Mouse (Mus musculus) limb, embryonic 14.5 days (tissue): ENCODE measurements around the gene Osbp2. TPM values are rescaled to one million over a fixed set of nuclear protein-coding genes. Genes with fewer than 3 reads are reported as not detected.

Experiments used
- ATAC-seq: fragments of 200-750 bp; cut with Nextera tagmentation; 2 replicates; pipeline ENCODE4 v1.8.0; 2017; ENCODE audit warnings: low read depth, moderate number of reproducible peaks, moderate TSS enrichment; ENCODE audit not compliant: low FRiP score
- DNase-seq: peaks from one replicate; pipeline ENCODE4 v3.0.0-alpha.2; 2015; ENCODE audit warnings: low spot score
- H3K27ac ChIP-seq: fragments of 300-500 bp; sonication (generic); replicated peaks from 2 replicates; pipeline ENCODE4 v1.5.1; 2014; ENCODE audit warnings: low read depth, mild to moderate bottlenecking, low read length, moderate library complexity, mixed read lengths
- H3K27me3 ChIP-seq: fragments of 300-500 bp; sonication (generic); 2 replicates; pipeline ENCODE4 v1.6.1; 2014; ENCODE audit warnings: low read length, mixed read lengths; ENCODE audit not compliant: control insufficient read depth, insufficient read depth
- H3K36me3 ChIP-seq: fragments of 300-500 bp; sonication (generic); 2 replicates; pipeline ENCODE4 v1.6.1; 2014; ENCODE audit warnings: mild to moderate bottlenecking, low read length, moderate library complexity, mixed read lengths; ENCODE audit not compliant: control insufficient read depth, insufficient read depth
- H3K4me1 ChIP-seq: fragments of 300-500 bp; sonication (generic); 2 replicates; pipeline ENCODE4 v1.6.1; 2014; ENCODE audit warnings: antibody characterized with exemption, low read length, mixed read lengths; ENCODE audit not compliant: control insufficient read depth, insufficient read depth
- H3K4me2 ChIP-seq: fragments of 300-500 bp; sonication (generic); replicated peaks from 2 replicates; pipeline ENCODE4 v1.6.1; 2014; ENCODE audit warnings: low read depth, mild to moderate bottlenecking, low read length, moderate library complexity; ENCODE audit not compliant: severe bottlenecking
- H3K4me3 ChIP-seq: fragments of 300-500 bp; sonication (generic); replicated peaks from 2 replicates; pipeline ENCODE4 v1.5.1; 2014; ENCODE audit warnings: low read length
- H3K9ac ChIP-seq: fragments of 300-500 bp; sonication (generic); 2 replicates; pipeline ENCODE4 v1.6.1; 2014; ENCODE audit warnings: mild to moderate bottlenecking, low read depth, low read length, moderate library complexity; ENCODE audit not compliant: severe bottlenecking
- H3K9me3 ChIP-seq: fragments of 300-500 bp; sonication (generic); 2 replicates; pipeline ENCODE4 v1.6.1; 2016; ENCODE audit warnings: low read length; ENCODE audit not compliant: control insufficient read depth
- POLR2A ChIP-seq: fragments of 200-500 bp; IDR thresholded peaks from 2 replicates; pipeline ENCODE4 v1.8.0; 2012; ENCODE audit warnings: inconsistent platforms, mild to moderate bottlenecking, moderate library complexity, borderline replicate concordance; ENCODE audit not compliant: insufficient read depth, insufficient read length; ENCODE audit errors: extremely low read depth
- WGBS: fragments of 180-500 bp; shearing (Covaris S2); extraction: QIAGEN DNeasy Blood & Tissue Kit; methylation state at CpG from one replicate; pipeline ENCODE4 v1.1.7; 2014; 5-methylcytosine and 5-hydroxymethylcytosine counted together
- polyA plus RNA-seq, 2 experiments: library from polyadenylated mRNA; depleted of rRNA in 1 of 2; stranded (reverse) in 1 of 2; unstranded in 1 of 2; fragments of >200 nt; fragmentation: Nextera tagmentation in 1 of 2; extraction: Ambion mirVana in 1 of 2; gene quantifications; 2 replicates each; pipeline versions ENCODE4 v1.2.1 to v1.2.3; 2012 to 2014

Osbp2 gene
- polyA plus RNA-seq, 2 experiments: 0.77 to 1.5 TPM

DNA sequence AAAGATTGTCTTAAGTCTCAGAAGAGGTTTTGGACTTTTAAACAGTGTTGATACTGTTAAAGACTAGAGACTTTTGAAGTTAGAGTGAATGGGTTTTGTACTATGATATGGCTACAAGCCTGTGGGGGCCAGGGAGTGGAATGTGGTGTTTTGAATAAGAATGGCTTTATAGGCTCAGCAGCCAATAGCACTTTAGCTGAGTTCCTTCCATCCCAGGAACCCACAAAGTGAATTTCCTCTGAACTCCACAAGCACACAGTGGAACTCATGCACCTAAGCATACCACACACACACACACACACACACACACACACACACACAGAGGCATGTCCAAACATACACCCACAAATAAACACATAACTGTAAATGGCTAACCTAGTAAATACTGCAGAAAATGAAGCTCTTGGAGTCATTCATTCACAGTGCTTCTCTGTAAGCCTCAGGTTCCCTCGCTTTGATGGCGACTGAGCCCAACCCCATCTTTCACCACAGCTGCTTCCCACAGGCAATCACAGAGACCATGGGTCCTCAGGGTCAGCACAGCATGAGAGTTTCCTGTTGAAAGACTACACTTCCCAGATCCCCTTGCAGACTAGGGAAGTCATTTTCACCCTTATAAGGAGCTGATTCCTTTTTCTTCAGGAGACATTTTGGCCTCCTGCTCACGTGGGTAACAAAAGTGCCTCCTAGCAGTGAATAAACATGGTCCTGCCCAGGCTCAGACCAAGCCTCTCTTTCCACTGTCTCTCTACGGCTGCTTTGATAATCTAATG is 45.5 kb downstream of the Osbp2 start:
- DNase-seq: no peak
- Histone ChIP-seq H3K4me2 (no peak overlapping the region), H3K4me1 (0 out of 2 replicates have a peak, but pooled peaks cover 4% of the 10 kb centered on the region), H3K4me3 (no peak overlapping the region), H3K27me3 (no peaks in the 10 kb centered on the region), H3K9me3 (no peaks in the 10 kb centered on the region), H3K36me3 (no peaks in the 10 kb centered on the region), H3K9ac (no peak overlapping the region), H3K27ac (no peak overlapping the region)
- peak; percentile 67 for ATAC-seq
- 25% methylated on average over 4 of the region's 4 CpGs for WGBS
- TF ChIP-seq POLR2A: no peak

DNA sequence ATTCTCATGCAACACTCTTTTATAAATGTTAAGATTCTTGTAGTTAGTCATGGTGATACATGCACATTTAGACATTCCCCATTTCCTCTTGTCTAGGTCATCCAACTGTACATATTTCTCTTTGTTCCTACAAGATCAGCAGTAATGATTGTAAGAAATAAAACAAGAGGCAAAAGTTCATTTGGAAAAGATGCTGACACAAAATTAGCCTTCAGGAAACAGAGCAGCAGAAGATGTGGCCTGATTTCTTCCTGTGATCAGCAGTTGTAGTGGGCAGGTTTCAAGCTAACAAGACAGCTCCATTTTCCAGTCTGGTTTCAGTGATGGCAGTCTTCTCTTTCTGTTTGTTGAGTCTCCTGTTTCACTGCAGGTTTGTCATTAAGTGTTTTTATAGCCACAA is 47.8 kb downstream of the Osbp2 start:
- Histone ChIP-seq H3K27me3 (no peaks in the 10 kb centered on the region), H3K4me1 (no peaks in the 10 kb centered on the region), H3K4me3 (no peak overlapping the region), H3K27ac (no peak overlapping the region), H3K4me2 (no peak overlapping the region), H3K9me3 (no peaks in the 10 kb centered on the region), H3K9ac (no peak overlapping the region), H3K36me3 (no peaks in the 10 kb centered on the region)
- no peak for TF ChIP-seq POLR2A
- DNase-seq: no peak
- ATAC-seq: no peak

DNA sequence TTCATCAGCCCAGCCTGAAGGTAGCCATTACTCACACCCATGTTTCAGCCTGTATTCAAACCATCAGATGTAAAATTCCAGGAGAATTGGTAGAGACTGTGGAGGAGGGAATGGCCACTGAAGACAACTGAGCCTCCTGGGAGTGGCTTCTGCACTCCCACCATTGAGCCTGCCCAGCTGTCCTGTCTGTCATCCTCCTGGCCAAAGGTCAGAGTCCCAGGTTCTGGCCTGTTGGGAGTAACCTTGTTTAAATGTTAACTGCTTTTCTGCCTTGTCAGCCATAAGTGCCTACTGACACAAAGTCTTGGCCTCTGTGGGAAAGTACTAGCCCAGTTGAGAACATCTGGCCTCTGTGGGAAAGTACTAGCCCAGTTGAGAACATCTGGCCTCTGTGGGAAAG is 50.4 kb downstream of the Osbp2 start:
- TF ChIP-seq POLR2A: no peak
- H3K27me3 ChIP-seq: no peaks in the 10 kb centered on the region
- no peak for ATAC-seq

DNA sequence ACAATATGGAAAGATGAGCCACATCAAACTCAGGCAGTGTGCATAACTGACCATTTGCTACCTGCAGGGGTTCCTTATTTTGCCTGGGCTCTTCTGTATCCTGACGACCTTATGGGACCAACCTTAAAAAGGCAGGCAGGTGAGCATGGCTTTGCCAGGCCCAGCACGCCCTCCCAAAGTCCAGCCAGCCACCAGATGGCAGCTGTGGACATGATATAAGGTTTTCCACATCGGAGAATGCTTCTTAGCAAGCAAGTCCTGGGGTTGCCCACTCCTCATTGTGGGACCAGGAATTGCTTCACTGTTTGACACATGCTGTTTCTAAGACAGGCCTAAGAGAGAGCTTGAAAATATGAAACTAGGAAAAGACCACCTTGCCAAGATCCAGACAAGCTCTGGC is 55.5 kb downstream of the Osbp2 start:
- no peaks in the 10 kb centered on the region for H3K27me3 ChIP-seq
- H3K4me3 ChIP-seq: no peak overlapping the region
- ATAC-seq: no peak
- no peaks in the 10 kb centered on the region for H3K9me3 ChIP-seq
- no peak overlapping the region for H3K4me2 ChIP-seq
- H3K9ac ChIP-seq: no peak overlapping the region
- H3K27ac ChIP-seq: no peak overlapping the region
- no peaks in the 10 kb centered on the region for H3K4me1 ChIP-seq
- 21% methylated on average over 3 of the region's 3 CpGs for WGBS
- no peaks in the 10 kb centered on the region for H3K36me3 ChIP-seq
- TF ChIP-seq POLR2A: no peak
- DNase-seq: no peak

More for the DNA sequence above, 50.4 kb downstream of the Osbp2 start:
- H3K4me3 ChIP-seq: no peak overlapping the region
- DNase-seq: no peak
- no peaks in the 10 kb centered on the region for H3K4me1 ChIP-seq
- H3K9me3 ChIP-seq: no peaks in the 10 kb centered on the region
- no peak overlapping the region for H3K9ac ChIP-seq
- H3K4me2 ChIP-seq: no peak overlapping the region
- H3K27ac ChIP-seq: no peak overlapping the region
- no peaks in the 10 kb centered on the region for H3K36me3 ChIP-seq

DNA sequence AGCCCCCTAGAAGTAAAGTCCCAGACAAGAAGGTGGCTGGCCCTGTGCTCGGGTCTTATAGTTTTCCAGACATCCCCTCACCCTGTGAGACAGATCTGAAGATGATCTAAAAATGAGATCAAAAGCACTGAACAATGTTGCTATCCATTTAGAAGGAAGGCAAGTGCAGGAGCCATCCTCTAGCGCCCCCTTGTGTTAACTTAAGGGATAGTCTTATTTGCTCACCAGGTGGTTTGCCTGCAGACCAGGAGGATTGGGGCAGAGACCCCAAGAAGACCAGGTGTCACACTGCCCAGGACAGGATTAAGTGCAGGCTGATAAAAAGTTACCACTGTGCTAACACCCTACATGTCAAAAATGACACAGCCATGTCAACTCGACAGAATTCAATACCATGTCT is 58.3 kb downstream of the Osbp2 start:
- Histone ChIP-seq H3K4me2 (no peak overlapping the region), H3K4me1 (no peaks in the 10 kb centered on the region), H3K27me3 (no peaks in the 10 kb centered on the region), H3K4me3 (no peak overlapping the region), H3K36me3 (no peaks in the 10 kb centered on the region), H3K9me3 (no peaks in the 10 kb centered on the region), H3K27ac (no peak overlapping the region), H3K9ac (no peak overlapping the region)
- ATAC-seq (no peak), DNase-seq (peak; percentile 40)
- 30% methylated on average over 3 of the region's 3 CpGs for WGBS
- no peak for TF ChIP-seq POLR2A
